Mouse (Mus musculus): ENCODE measurements around the gene Zdhhc7. TPM values are rescaled to one million over a fixed set of nuclear protein-coding genes. Genes with fewer than 3 reads are reported as not detected.

Gene Zdhhc7
- 31.2 and 38.2 TPM in 2 replicates for polyA plus RNA-seq (2012; ENCODE audit: low replicate concordance)

GRCm38 (mm10) chr8:120101068-120101972 lies at the start of gene Zdhhc7:
Gene Zdhhc7 (minus strand): TSS chr8:120101482.

GRCm38 (mm10) chr8:120113758-120114255 lies 12.5 kb upstream of the Zdhhc7 start, which contains the start of gene 6430548M08Rik:
Gene 6430548M08Rik (plus strand): TSS chr8:120114152.

Other genes starting within 250 kb of the Zdhhc7 start
- 20.7 and 29.6 TPM in 2 replicates for gene Klhl36, start 239.2 kb downstream of the Zdhhc7 start, polyA plus RNA-seq (2012; ENCODE audit: low replicate concordance)
- 32.0 and 36.2 TPM in 2 replicates for gene Usp10, start 191.1 kb downstream of the Zdhhc7 start, polyA plus RNA-seq (2012; ENCODE audit: low replicate concordance)
- gene Gm20388, start 190.6 kb downstream of the Zdhhc7 start, polyA plus RNA-seq (2012; ENCODE audit: low replicate concordance), result 25.2 and 37.7 TPM in 2 replicates
- 1.4 and 5.9 TPM in 2 replicates for gene Crispld2, start 109.0 kb downstream of the Zdhhc7 start, polyA plus RNA-seq (2012; ENCODE audit: low replicate concordance)
- gene 6430548M08Rik, start 12.7 kb upstream of the Zdhhc7 start, polyA plus RNA-seq (2012; ENCODE audit: low replicate concordance), result 11.1 and 30.4 TPM in 2 replicates
- not detected in 2 replicates for gene Fam92b, start 76.0 kb upstream of the Zdhhc7 start, polyA plus RNA-seq (2012; ENCODE audit: low replicate concordance)
- 103 and 200 TPM in 2 replicates for gene Gse1, start 127.0 kb upstream of the Zdhhc7 start, polyA plus RNA-seq (2012; ENCODE audit: low replicate concordance)